Mouse (Mus musculus) cortical plate, adult 2 months (tissue): ENCODE results near the gene Mms19.

ENCODE experiments used
- CTCF ChIP-seq: fragments of 200-500 bp; IDR thresholded peaks from 2 replicates; pipeline ENCODE4 v1.5.1; 2011; ENCODE audit warnings: mild to moderate bottlenecking, control low read depth, low read length; ENCODE audit not compliant: insufficient read depth; ENCODE audit errors: extremely low read depth
- POLR2A ChIP-seq: fragments of 200-500 bp; IDR thresholded peaks from 2 replicates; pipeline ENCODE4 v1.6.1; 2011; ENCODE audit warnings: mild to moderate bottlenecking, low read length, control low read depth; ENCODE audit not compliant: insufficient read depth; ENCODE audit errors: extremely low read depth

- TF ChIP-seq POLR2A (no peak), CTCF (no peak)
Observed at GRCm38 (mm10) chr19:41987206-41987605, 6.2 kb upstream of the Mms19 start.
